Mouse (Mus musculus) ES-Bruce4 (cell line): Measurements from ENCODE around the gene Man2c1. TPM values are rescaled to one million over a fixed set of nuclear protein-coding genes. Genes with fewer than 3 reads are reported as not detected.

Experiments
- H3K27ac ChIP-seq: 2 replicates; pipeline ENCODE4 v1.5.1; 2012; ENCODE audit warnings: low read length, inconsistent platforms; ENCODE audit not compliant: insufficient read depth
- H3K27me3 ChIP-seq: 2 replicates; pipeline ENCODE4 v1.6.1; 2012; ENCODE audit warnings: mild to moderate bottlenecking, low read length, inconsistent platforms; ENCODE audit not compliant: control insufficient read depth, poor library complexity, insufficient read depth, severe bottlenecking
- H3K36me3 ChIP-seq: 2 replicates; pipeline ENCODE4 v1.6.1; 2012; ENCODE audit warnings: inconsistent platforms, mild to moderate bottlenecking, low read length, moderate library complexity; ENCODE audit not compliant: control insufficient read depth, poor library complexity, insufficient read depth, severe bottlenecking
- H3K4me1 ChIP-seq: one replicate; pipeline ENCODE4 v1.8.1; 2011; ENCODE audit warnings: low read length; ENCODE audit not compliant: control insufficient read depth, insufficient read depth
- H3K4me3 ChIP-seq: 2 replicates; pipeline ENCODE4 v1.5.1; 2011; ENCODE audit warnings: low read depth, mild to moderate bottlenecking, low read length
- H3K9ac ChIP-seq: 2 replicates; pipeline ENCODE4 v1.6.1; 2012; ENCODE audit warnings: low read depth, mild to moderate bottlenecking, inconsistent platforms; ENCODE audit not compliant: poor library complexity, severe bottlenecking
- H3K9me3 ChIP-seq: replicated peaks from 2 replicates; pipeline ENCODE4 v1.6.1; 2012; ENCODE audit warnings: mild to moderate bottlenecking, low read length, inconsistent platforms; ENCODE audit not compliant: control insufficient read depth, poor library complexity, insufficient read depth, severe bottlenecking
- CTCF ChIP-seq: IDR thresholded peaks from one replicate; pipeline ENCODE4 v1.8.1; 2011; ENCODE audit warnings: low read depth, low read length
- EP300 ChIP-seq: IDR thresholded peaks from 2 replicates; pipeline ENCODE4 v1.6.1; 2011; ENCODE audit warnings: low read depth, low read length; ENCODE audit not compliant: insufficient read depth
- POLR2A ChIP-seq: IDR thresholded peaks from one replicate; pipeline ENCODE4 v1.8.1; 2011; ENCODE audit warnings: low read length; ENCODE audit not compliant: insufficient read depth
- polyA plus RNA-seq: library from polyadenylated mRNA; stranded (reverse); fragments of >200 nt; gene quantifications from 2 replicates; pipeline ENCODE4 v1.2.4, GENCODE M21; 2011; ENCODE audit warnings: low read depth; ENCODE audit not compliant: missing spikeins, insufficient read depth, insufficient read length

Gene Man2c1
- polyA plus RNA-seq, 1 experiment = 79.9 TPM

GRCm38 (mm10) chr9:57138507-57138906 is 8.0 kb downstream of the Man2c1 start:
- Histone ChIP-seq H3K9me3 (no peaks in the 10 kb centered on the region), H3K36me3 (peaks cover 8% of the 10 kb centered on the region), H3K27me3 (no peaks in the 10 kb centered on the region), H3K27ac (no peak overlapping the region), H3K4me3 (no peak overlapping the region), H3K9ac (no peak overlapping the region), H3K4me1 (no peaks in the 10 kb centered on the region)
- TF ChIP-seq POLR2A (no peak), CTCF (no peak), EP300 (no peak)

GRCm38 (mm10) chr9:57139110-57139509 is 8.6 kb downstream of the Man2c1 start:
- H3K27me3 ChIP-seq = no peaks in the 10 kb centered on the region
- H3K9ac ChIP-seq = no peak overlapping the region
- H3K36me3 ChIP-seq = peaks cover 8% of the 10 kb centered on the region
- H3K27ac ChIP-seq = no peak overlapping the region
- no peak overlapping the region for H3K4me3 ChIP-seq
- TF ChIP-seq CTCF = no peak
- no peak for TF ChIP-seq POLR2A
- no peak for TF ChIP-seq EP300
- no peaks in the 10 kb centered on the region for H3K4me1 ChIP-seq
- H3K9me3 ChIP-seq = no peaks in the 10 kb centered on the region

- H3K27ac ChIP-seq = no peak overlapping the region
Measured at GRCm38 (mm10) chr9:57139571-57139970, 9.1 kb downstream of the Man2c1 start.

GRCm38 (mm10) chr9:57141417-57142353 is 11.2 kb downstream of the Man2c1 start:
- Histone ChIP-seq H3K27ac (no peak overlapping the region), H3K9me3 (no peaks in the 10 kb centered on the region), H3K4me1 (no peaks in the 10 kb centered on the region), H3K36me3 (peaks cover 8% of the 10 kb centered on the region), H3K27me3 (no peaks in the 10 kb centered on the region), H3K9ac (no peak overlapping the region), H3K4me3 (no peak overlapping the region)
- TF ChIP-seq CTCF = no peak
- no peak for TF ChIP-seq EP300
- no peak for TF ChIP-seq POLR2A

More at GRCm38 (mm10) chr9:57139571-57139970, 9.1 kb downstream of the Man2c1 start:
- Histone ChIP-seq H3K4me3 (no peak overlapping the region), H3K27me3 (no peaks in the 10 kb centered on the region), H3K36me3 (peaks cover 8% of the 10 kb centered on the region), H3K9ac (no peak overlapping the region), H3K9me3 (no peaks in the 10 kb centered on the region), H3K4me1 (no peaks in the 10 kb centered on the region)
- TF ChIP-seq CTCF (no peak), EP300 (no peak), POLR2A (no peak)

GRCm38 (mm10) chr9:57143212-57143611 is 12.7 kb downstream of the Man2c1 start:
- Histone ChIP-seq H3K4me1 (no peaks in the 10 kb centered on the region), H3K36me3 (no peaks in the 10 kb centered on the region), H3K27ac (no peak overlapping the region), H3K4me3 (no peak overlapping the region), H3K27me3 (no peaks in the 10 kb centered on the region), H3K9me3 (no peaks in the 10 kb centered on the region), H3K9ac (no peak overlapping the region)
- TF ChIP-seq EP300 = no peak
- no peak for TF ChIP-seq POLR2A
- TF ChIP-seq CTCF = no peak

GRCm38 (mm10) chr9:57144830-57145229 is 14.3 kb downstream of the Man2c1 start:
- Histone ChIP-seq H3K36me3 (no peaks in the 10 kb centered on the region), H3K4me1 (no peaks in the 10 kb centered on the region), H3K4me3 (no peak overlapping the region), H3K27me3 (no peaks in the 10 kb centered on the region), H3K9me3 (no peaks in the 10 kb centered on the region), H3K9ac (no peak overlapping the region), H3K27ac (no peak overlapping the region)
- TF ChIP-seq EP300 (no peak), CTCF (no peak), POLR2A (no peak)
